Mouse (Mus musculus): Measurements from ENCODE around the gene Cog6.

Cog6 gene

DNA sequence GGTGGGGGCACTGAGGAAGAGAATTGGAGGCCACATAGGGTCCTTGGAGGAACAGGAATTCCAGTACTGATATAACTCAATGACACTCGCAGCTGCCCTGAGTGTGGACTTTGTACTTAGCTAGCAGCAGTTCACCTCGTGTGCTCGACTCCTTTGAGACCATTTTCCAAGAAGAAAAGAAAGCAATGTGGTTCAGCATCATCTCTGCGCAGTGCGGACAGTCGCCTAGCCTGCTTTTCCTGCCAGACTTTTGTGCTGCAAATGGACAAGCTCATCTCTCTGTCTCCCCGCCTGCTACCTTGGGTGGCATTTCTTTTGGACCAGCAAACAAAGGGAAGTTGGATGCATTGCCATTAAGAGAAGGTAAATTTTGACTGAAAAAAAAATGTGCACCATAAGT lies 52.8 kb downstream of the Cog6 start:
- in situ Hi-C loops (cut with MboI, MseI) = loop anchor here (25.0 kb wide), 1 partner anchor 102 kb away; no protein-coding TSS in a partner anchor

DNA sequence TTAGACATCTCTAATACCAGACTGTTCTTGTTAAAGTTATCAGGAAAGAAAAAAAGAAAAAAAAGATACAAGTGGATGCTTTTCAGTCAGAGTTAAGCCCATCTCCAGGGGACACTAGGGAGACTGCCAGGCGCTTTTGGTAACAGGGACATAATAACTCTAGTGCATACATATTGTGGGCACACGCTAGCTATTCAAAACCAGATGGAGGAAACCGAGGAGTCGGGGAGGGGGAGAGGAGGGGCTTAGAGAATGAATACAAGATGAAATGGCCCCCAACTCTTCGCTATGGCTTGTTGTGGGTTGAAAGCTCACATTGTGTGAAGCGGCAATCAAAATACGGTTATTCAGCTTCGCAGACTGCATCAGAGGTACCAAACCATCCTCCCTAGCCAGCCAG lies 53.6 kb downstream of the Cog6 start:
- in situ Hi-C loops (cut with MboI, MseI) = loop anchor here (25.0 kb wide), 1 partner anchor 101 kb away; no protein-coding TSS in a partner anchor

DNA sequence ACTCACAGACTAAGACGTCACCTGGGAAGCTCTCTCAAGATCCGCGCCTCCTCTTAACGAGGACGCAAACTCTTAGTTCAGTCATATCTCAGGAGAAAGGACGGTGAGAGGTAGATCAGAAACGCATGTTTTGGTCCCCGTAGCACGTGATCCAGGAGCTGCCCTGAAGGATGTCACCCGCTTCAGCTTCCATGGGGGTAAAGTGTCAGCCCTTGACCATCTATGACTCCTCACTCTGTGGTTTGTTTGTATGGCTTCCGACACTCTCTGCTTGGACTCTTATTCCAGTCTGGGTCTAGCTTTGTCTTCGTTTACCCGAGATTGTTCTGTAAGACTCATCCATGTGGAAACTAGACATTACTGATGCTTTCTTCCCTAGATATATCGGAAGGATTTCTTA lies 54.6 kb downstream of the Cog6 start:
- in situ Hi-C loops (cut with MboI, MseI) = loop anchor here (25.0 kb wide), 1 partner anchor 100 kb away; no protein-coding TSS in a partner anchor

DNA sequence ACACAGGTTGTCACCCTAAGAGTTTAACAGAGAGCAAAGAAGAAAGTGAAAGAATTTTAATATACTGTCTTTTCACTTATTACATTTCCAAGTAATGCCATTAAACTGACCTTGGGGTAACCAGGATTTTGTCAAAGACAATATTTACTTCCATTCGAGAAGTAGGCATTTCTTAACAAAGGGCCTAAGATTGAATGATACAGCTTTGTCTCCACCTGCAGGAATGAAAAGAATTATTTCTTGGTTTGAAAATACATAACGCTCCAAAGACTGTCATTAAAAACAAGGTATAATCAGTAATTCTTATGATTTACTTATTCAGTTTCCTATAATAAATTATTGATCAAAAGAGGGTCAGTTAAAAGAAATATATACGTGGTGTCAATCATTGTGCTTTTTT lies 55.4 kb downstream of the Cog6 start:
- in situ Hi-C loops (cut with MboI, MseI) = loop anchor here (25.0 kb wide), 1 partner anchor 99 kb away; no protein-coding TSS in a partner anchor

DNA sequence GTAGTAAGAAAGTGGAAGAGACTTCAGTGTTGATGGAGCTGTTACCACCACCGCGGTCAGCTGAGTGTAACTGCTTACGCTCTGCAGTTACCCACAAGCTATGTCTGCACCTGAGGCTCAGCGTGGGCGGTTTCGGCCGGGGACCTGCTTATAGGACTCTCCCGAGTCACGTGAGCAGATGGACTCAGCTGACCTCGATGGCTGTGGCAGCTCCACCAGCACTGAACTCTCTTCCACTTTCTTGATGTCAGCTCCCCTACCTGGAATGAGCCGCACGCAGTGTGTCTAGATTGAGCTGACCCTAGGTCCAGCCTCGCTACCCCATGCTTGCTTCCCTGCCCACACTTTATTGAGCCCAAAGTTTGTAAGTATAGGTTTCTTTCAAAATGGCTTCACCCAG lies 56.1 kb downstream of the Cog6 start:
- in situ Hi-C loops (cut with MboI, MseI) = loop anchor here (25.0 kb wide), 1 partner anchor 99 kb away; no protein-coding TSS in a partner anchor

DNA sequence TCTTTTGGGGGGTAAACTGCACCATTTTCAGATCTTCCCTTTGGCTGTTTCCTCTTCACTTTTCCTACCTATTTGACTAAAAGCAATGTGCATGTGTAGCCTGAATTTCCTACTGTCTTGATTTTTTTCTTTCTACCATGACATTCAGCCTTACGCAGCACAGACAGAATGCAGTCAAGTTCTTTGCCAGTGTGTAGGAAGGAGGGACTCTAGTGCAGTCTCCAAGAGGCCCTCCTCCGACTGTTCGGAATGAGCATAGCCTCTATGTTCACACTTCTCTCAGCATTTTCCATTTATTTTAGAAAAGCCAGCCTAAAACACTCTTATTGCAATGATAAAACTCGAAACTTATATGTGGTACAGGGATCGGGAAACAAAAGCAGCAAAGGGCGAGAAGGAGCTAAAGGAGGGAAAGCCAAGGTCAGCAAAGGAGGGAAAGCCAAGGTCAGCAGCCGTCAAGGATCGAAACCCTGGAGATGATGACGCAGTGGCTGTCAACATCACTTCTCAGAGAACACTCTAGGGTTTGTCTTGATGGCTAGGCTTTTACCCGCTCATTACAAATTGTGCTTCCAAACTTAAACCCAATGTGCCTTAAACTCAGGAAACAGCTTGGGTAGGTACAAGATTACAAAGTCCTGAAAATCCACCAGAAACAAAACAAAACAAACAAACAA lies 58.5 kb downstream of the Cog6 start:
- in situ Hi-C loops (cut with MboI, MseI) = loop anchor here (25.0 kb wide), 1 partner anchor 96 kb away; no protein-coding TSS in a partner anchor

DNA sequence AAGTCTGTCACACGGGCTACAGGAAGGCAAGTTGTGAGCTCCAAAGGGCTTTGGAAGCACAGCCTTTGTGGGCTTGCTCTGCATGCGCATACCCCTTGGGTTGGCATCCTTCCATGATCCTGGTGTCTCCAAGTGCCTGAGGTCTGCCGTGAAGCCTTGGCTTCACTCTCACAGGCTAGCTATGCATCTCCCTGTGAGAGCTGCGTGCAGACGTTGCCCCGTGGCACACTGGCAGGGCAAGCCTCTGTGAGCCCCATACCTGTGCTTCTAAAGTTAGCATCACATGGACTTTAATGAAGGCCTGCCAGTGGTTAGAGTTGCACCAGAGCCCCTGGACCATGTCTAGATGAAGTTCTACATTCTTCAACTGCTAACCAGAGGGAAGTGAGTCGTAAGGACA lies 59.2 kb downstream of the Cog6 start:
- in situ Hi-C loops (cut with MboI, MseI) = loop anchor here (25.0 kb wide), 1 partner anchor 96 kb away; no protein-coding TSS in a partner anchor

DNA sequence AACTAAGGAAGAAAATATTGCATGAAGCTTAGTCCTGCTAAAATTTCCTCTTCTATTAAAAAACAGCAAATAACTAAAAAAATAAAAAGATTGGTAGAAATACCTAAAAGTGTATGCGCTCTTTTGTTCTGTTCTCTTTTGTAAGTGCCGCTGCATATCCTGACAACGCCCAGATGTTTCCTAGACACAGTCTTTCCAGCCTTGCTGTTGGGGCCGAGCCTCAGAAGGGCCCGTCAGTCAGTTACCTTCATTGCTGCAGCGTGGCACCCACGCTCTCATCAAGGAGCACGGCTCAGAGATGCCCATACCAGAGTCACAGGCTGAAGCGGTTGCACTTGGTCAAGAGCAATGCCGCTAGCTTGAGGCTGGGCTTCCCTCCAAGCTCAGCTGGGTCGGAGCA lies 60.8 kb downstream of the Cog6 start:
- in situ Hi-C loops (cut with MboI, MseI) = loop anchor here (25.0 kb wide), 1 partner anchor 94 kb away; no protein-coding TSS in a partner anchor

DNA sequence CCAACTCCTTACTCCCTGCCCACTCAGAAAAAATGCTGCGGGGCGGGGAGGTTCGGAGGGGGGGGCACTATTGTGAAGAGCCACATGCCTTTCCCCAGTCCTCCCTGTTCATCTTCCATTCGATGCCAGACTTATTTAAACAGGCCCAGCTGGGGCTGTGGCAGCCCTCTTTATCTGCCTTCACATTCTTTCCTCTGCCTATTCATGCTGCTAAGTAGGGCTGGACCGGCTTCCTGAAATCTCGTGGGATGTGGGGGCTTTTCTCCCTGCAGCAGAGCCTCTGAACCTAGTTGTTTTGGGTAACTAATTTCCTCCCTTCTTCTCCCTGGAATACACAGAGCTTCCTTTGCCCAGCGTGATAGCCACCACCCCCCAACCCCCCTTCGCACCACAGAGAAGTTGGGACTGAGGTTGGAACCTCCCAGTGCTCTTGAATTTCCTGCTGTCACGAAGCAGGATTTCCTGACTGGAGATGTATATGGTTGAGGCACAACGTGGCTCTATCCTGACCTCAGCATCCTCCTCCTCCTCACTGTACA lies 61.5 kb downstream of the Cog6 start:
- in situ Hi-C loops (cut with MboI, MseI) = loop anchor here (25.0 kb wide), 1 partner anchor 93 kb away; no protein-coding TSS in a partner anchor

DNA sequence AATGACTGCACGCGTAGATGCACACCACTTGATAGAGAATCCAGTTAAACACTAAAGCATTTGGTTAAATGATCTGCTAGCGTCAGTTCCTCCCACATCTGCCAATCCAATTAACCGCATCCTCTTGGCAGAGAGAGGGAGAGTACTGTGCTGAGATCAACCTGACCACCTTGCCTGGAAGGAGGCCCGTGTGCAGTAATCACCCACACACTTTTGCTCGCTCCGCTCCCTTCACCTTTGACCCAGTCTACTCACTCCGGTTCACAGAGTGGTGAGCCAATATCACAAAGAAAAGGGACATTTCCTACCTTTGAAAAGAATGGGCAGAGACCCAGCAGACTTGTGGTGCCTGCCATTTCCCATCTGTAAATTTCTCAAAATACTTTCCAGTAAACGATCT lies 62.4 kb downstream of the Cog6 start:
- in situ Hi-C loops (cut with MboI, MseI) = loop anchor here (25.0 kb wide), 1 partner anchor 92 kb away; no protein-coding TSS in a partner anchor

DNA sequence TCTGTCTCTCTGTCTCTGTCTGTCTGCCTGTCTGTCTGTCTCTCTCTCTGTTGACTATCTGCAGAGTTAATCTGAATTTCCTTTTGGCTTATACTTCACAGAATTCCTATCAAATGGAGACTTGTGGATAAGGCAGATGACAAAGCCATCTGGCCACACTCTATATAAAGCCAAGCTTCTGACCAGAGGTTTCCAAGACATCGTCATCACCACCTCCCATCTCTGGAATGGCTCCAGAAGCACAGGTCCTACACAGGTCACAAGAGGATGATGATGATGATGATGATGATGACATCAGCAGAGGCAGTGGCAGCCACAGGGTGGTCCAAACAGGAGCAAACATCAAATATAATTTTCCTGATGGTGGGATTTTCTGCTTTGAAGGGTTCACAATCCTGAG lies 63.2 kb downstream of the Cog6 start:
- in situ Hi-C loops (cut with MboI, MseI) = loop anchor here (25.0 kb wide), 1 partner anchor 92 kb away; no protein-coding TSS in a partner anchor

DNA sequence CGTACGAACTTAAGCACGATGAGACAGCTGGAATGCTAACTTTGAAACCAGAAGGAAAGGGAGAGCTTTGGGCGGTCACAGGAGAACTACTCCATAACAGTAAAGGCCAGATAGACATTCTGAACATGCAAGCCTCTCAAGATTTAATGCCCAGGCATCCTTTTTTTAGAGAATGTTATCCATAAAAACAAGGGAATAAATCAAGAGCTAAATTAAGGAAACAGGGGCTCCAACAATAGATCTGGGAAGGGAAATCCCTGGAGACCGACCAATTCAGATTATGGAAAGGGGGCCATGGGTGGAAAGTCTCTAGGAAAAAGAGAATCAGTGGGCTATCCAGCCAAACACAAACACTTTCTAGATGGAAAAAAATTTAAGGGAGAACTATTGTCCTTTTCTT lies 68.2 kb downstream of the Cog6 start:
- in situ Hi-C loops (cut with MboI, MseI) = no loop called here

DNA sequence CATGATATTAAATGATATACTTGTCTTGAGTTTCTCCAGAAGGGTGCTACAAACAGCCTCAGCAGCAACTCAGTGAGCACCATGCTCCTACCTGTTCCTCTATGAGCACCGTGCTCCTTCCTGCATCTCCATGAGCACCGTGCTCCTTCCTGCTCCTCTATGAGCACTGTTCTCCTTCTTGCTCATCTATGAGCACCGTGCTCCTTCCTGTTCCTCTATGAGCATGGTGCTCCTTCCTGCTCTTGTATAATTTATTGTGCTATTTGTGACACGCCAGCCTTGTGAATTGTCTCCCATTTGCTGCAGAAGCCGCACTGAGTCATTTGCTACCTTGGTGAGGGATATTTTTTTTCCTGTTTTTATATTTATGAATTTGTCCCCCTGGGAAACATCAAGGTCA lies 69.6 kb downstream of the Cog6 start:
- in situ Hi-C loops (cut with MboI, MseI) = no loop called here

DNA sequence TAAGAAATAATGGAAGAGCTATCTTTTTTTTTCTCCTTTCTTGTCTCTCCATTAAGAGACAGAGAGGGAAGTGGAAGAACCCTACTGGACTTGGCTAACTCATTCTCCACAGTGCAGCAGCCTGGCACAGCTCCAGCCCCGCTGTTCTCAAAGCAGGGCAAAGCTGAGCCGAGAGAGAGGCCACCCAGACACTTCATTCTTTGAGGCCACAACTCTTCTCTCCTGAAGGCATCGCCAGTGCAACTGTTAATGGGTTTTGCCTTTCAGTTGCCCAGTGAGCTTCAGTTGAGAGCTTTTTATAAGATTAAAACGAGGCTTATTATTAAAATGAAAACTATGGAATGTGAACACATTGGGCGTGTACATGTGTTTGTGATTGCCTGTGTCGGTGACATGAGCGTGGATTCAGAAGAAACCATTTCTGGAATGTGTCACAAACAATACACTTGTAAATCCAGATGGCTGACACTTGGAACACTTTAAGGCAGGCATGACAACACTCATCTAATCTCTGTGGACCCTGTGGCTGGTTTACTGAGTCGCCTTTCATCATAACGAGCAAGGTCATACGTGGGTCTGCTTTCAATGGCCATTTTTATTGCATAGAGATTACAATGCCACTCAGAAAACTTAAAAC lies 76.1 kb downstream of the Cog6 start:
- in situ Hi-C loops (cut with MboI, MseI) = no loop called here

DNA sequence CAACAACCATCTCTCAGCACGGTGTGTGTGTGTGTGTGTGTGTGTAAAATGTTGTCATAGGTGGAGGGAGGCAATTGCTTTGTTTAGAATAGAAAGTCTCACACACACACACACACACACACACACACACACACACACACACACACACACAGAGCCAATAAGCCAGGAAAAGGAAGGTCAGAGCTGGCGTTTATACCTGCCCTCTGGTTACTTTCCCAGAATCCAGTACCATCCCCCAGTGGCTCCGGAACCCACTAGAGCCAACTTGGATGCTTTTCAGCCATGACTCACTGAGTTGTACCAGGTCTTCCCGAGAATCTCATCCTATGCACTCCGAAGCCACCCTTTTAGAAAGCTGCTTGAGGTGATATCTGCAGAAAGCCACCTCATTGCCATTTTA lies 78.6 kb downstream of the Cog6 start:
- in situ Hi-C loops (cut with MboI, MseI) = loop anchor here (5.0 kb wide), 1 partner anchor 44 kb away; no protein-coding TSS in a partner anchor

DNA sequence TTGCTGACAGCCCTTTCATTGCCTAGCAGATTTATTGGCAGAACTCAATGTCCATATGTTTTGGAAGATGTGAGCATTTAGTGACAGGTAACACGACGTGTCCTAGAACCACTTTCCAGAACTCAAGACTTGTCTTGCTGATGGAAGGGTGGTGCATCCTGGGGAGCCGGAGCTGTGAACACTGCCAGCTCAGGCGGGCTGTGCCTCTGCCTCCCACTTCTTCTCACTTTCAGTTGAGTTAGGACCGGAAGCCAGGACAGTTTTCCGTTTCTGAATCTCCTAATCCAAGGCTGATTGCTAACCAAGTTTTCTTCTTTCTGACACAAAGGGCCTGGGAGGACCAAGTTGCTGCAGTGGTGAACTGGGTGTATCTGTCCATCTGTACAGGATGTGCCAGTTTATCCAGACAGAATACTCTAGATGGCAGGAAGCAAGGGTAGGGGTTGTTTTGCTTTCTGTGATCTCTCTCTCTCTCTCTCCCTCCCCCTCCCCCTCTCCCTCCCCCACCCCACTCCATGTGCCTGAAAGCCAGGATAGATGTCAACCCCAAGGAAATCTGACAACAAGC lies 79.2 kb downstream of the Cog6 start:
- in situ Hi-C loops (cut with MboI, MseI) = loop anchor here (5.0 kb wide), 1 partner anchor 44 kb away; no protein-coding TSS in a partner anchor

DNA sequence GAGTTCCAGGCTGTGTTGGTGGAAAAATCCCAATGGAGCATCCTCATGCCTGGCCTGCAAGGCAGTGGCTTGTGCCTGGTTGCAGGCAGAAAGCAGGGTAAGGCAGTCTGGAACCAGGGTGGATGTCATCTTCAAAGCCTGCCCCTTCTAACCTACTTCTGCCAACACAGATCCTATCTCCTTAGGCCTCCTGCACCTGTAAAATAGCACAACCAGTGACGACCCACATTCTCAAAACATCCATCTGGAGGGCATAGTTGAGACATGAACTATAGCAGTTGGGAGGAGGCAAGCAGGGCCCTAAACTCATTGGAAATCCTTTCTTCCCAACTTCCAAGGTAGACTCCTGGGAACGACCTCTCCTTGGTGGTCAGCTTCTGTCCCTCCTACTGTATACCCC lies 85.1 kb downstream of the Cog6 start:
- in situ Hi-C loops (cut with MboI, MseI) = no loop called here
